Mouse (Mus musculus) heart, embryonic 11.5 days (tissue): ENCODE measurements around the gene Icam2. TPM values are rescaled to one million over a fixed set of nuclear protein-coding genes. Genes with fewer than 3 reads are reported as not detected.

Source experiments
- ATAC-seq: fragments of 200-750 bp; cut with Nextera tagmentation; replicated peaks from 2 replicates; pipeline ENCODE4 v1.8.0; 2017; ENCODE audit warnings: moderate library complexity; ENCODE audit not compliant: insufficient number of reproducible peaks, low FRiP score, low TSS enrichment
- H3K27ac ChIP-seq: fragments of 300-500 bp; sonication (generic); 2 replicates; pipeline ENCODE4 v1.5.1; 2014; ENCODE audit warnings: mild to moderate bottlenecking, low read depth, low read length
- H3K27me3 ChIP-seq: fragments of 300-500 bp; sonication (generic); 2 replicates; pipeline ENCODE4 v1.6.1; 2014; ENCODE audit warnings: mild to moderate bottlenecking, low read length, mixed read lengths; ENCODE audit not compliant: control insufficient read depth, insufficient read depth
- H3K36me3 ChIP-seq: fragments of 300-500 bp; sonication (generic); 2 replicates; pipeline ENCODE4 v1.6.1; 2014; ENCODE audit warnings: mild to moderate bottlenecking, low read length, moderate library complexity, mixed read lengths; ENCODE audit not compliant: control insufficient read depth, insufficient read depth
- H3K4me1 ChIP-seq: fragments of 300-500 bp; sonication (generic); 2 replicates; pipeline ENCODE4 v1.6.1; 2014; ENCODE audit warnings: low read length; ENCODE audit not compliant: control insufficient read depth, insufficient read depth
- H3K4me2 ChIP-seq: fragments of 300-500 bp; sonication (generic); 2 replicates; pipeline ENCODE4 v1.6.1; 2014; ENCODE audit warnings: mild to moderate bottlenecking, moderate library complexity
- H3K4me3 ChIP-seq: fragments of 300-500 bp; sonication (generic); 2 replicates; pipeline ENCODE4 v1.5.1; 2014; ENCODE audit warnings: low read depth, low read length
- H3K9ac ChIP-seq: fragments of 300-500 bp; sonication (generic); 2 replicates; pipeline ENCODE4 v1.6.1; 2014; ENCODE audit warnings: mild to moderate bottlenecking, low read depth, low read length, moderate library complexity
- H3K9me3 ChIP-seq: fragments of 300-500 bp; sonication (generic); replicated peaks from 2 replicates; pipeline ENCODE4 v1.6.1; 2016; ENCODE audit warnings: low read length; ENCODE audit not compliant: control insufficient read depth
- WGBS: fragments of 180-500 bp; shearing (Covaris S2); extraction: QIAGEN DNeasy Blood & Tissue Kit; methylation state at CpG from one replicate; pipeline ENCODE4 v1.1.7; 2014; ENCODE audit not compliant: insufficient replicate concordance; 5-methylcytosine and 5-hydroxymethylcytosine counted together
- polyA plus RNA-seq: library from polyadenylated mRNA; unstranded; fragments of >200 nt; fragmentation: Nextera tagmentation; extraction: Ambion mirVana; gene quantifications from 2 replicates; pipeline ENCODE4 v1.2.1, GENCODE M21; 2014

The Icam2 gene
- 73.2 and 76.2 TPM in 2 replicates for polyA plus RNA-seq

- WGBS, result 64% methylated on average over 6 of the region's 6 CpGs
- H3K4me1 ChIP-seq, result peaks cover 11% of the 10 kb centered on the region; the same call in 1 of the 2 replicates
- no peak within 1 kb of the TSS for H3K4me2 ChIP-seq
- H3K4me3 ChIP-seq, result no peak within 1 kb of the TSS
- no peaks in the 10 kb centered on the region for H3K36me3 ChIP-seq
- H3K27ac ChIP-seq, result no peak within 1 kb of the TSS
- H3K9me3 ChIP-seq, result no peaks in the 10 kb centered on the region
- no peak for ATAC-seq
- H3K9ac ChIP-seq, result no peak within 1 kb of the TSS
- no peaks in the 10 kb centered on the region for H3K27me3 ChIP-seq
Observed at GRCm38 (mm10) chr11:106387791-106388216, at the start of gene Icam2. Gene Icam2 (minus strand): TSS chr11:106388075.

- Histone ChIP-seq H3K27me3 (no peaks in the 10 kb centered on the region), H3K36me3 (no peaks in the 10 kb centered on the region), H3K9me3 (no peaks in the 10 kb centered on the region), H3K9ac (no peak overlapping the region), H3K4me1 (peaks cover 10% of the 10 kb centered on the region), H3K4me2 (no peak overlapping the region), H3K4me3 (no peak overlapping the region), H3K27ac (no peak overlapping the region)
- WGBS, result 87% methylated on average over 2 of the region's 2 CpGs
- no peak for ATAC-seq
Observed at GRCm38 (mm10) chr11:106437543-106437942, 49.7 kb upstream of the Icam2 start.

GRCm38 (mm10) chr11:106437039-106437438 lies 49.2 kb upstream of the Icam2 start:
- no peak overlapping the region for H3K4me3 ChIP-seq
- no peak overlapping the region for H3K4me2 ChIP-seq
- no peaks in the 10 kb centered on the region for H3K9me3 ChIP-seq
- H3K4me1 ChIP-seq, result peaks cover 10% of the 10 kb centered on the region
- no peaks in the 10 kb centered on the region for H3K27me3 ChIP-seq
- WGBS, result 86% methylated on average over 5 of the region's 5 CpGs
- H3K9ac ChIP-seq, result no peak overlapping the region
- H3K27ac ChIP-seq, result no peak overlapping the region
- H3K36me3 ChIP-seq, result no peaks in the 10 kb centered on the region
- no peak for ATAC-seq

- Histone ChIP-seq H3K27ac (no peak overlapping the region), H3K27me3 (no peaks in the 10 kb centered on the region), H3K9ac (no peak overlapping the region), H3K4me1 (no peaks in the 10 kb centered on the region), H3K4me3 (no peak overlapping the region), H3K36me3 (no peaks in the 10 kb centered on the region), H3K4me2 (no peak overlapping the region), H3K9me3 (no peaks in the 10 kb centered on the region)
- ATAC-seq, result no peak
- WGBS, result 86% methylated on average over 5 of the region's 5 CpGs
Observed at GRCm38 (mm10) chr11:106430392-106430791, 42.5 kb upstream of the Icam2 start.

GRCm38 (mm10) chr11:106429689-106430088 lies 41.8 kb upstream of the Icam2 start:
- ATAC-seq, result no peak
- H3K4me1 ChIP-seq, result no peaks in the 10 kb centered on the region
- H3K4me3 ChIP-seq, result no peak overlapping the region
- H3K9me3 ChIP-seq, result no peaks in the 10 kb centered on the region
- no peaks in the 10 kb centered on the region for H3K36me3 ChIP-seq
- H3K27me3 ChIP-seq, result no peaks in the 10 kb centered on the region
- no peak overlapping the region for H3K27ac ChIP-seq
- no peak overlapping the region for H3K9ac ChIP-seq
- WGBS, result 65% methylated on average over 4 of the region's 4 CpGs
- no peak overlapping the region for H3K4me2 ChIP-seq

GRCm38 (mm10) chr11:106428556-106428955 lies 40.7 kb upstream of the Icam2 start:
- H3K4me1 ChIP-seq, result no peaks in the 10 kb centered on the region
- H3K9me3 ChIP-seq, result no peaks in the 10 kb centered on the region
- no peaks in the 10 kb centered on the region for H3K36me3 ChIP-seq
- ATAC-seq, result no peak
- no peaks in the 10 kb centered on the region for H3K27me3 ChIP-seq
- H3K4me3 ChIP-seq, result no peak overlapping the region
- no peak overlapping the region for H3K27ac ChIP-seq
- no peak overlapping the region for H3K4me2 ChIP-seq
- H3K9ac ChIP-seq, result no peak overlapping the region
- 90% methylated on average over 2 of the region's 2 CpGs for WGBS

GRCm38 (mm10) chr11:106428106-106428505 lies 40.2 kb upstream of the Icam2 start:
- H3K4me1 ChIP-seq, result no peaks in the 10 kb centered on the region
- H3K9me3 ChIP-seq, result no peaks in the 10 kb centered on the region
- ATAC-seq, result no peak
- H3K9ac ChIP-seq, result no peak overlapping the region
- H3K27ac ChIP-seq, result no peak overlapping the region
- H3K27me3 ChIP-seq, result no peaks in the 10 kb centered on the region
- H3K4me2 ChIP-seq, result no peak overlapping the region
- WGBS, result 80% methylated on average over 4 of the region's 4 CpGs
- no peaks in the 10 kb centered on the region for H3K36me3 ChIP-seq
- no peak overlapping the region for H3K4me3 ChIP-seq

GRCm38 (mm10) chr11:106426447-106426846 lies 38.6 kb upstream of the Icam2 start:
- Histone ChIP-seq H3K27ac (no peak overlapping the region), H3K4me3 (no peak overlapping the region), H3K4me1 (no peaks in the 10 kb centered on the region), H3K36me3 (no peaks in the 10 kb centered on the region), H3K4me2 (no peak overlapping the region), H3K9ac (no peak overlapping the region), H3K27me3 (no peaks in the 10 kb centered on the region), H3K9me3 (no peaks in the 10 kb centered on the region)
- ATAC-seq, result no peak
- WGBS, result 66% methylated on average over 4 of the region's 4 CpGs

GRCm38 (mm10) chr11:106425201-106425600 lies 37.3 kb upstream of the Icam2 start:
- H3K4me1 ChIP-seq, result no peaks in the 10 kb centered on the region
- 88% methylated on average over 5 of the region's 5 CpGs for WGBS

More at GRCm38 (mm10) chr11:106425201-106425600, 37.3 kb upstream of the Icam2 start:
- Histone ChIP-seq H3K4me3 (no peak overlapping the region), H3K9me3 (no peaks in the 10 kb centered on the region), H3K27me3 (no peaks in the 10 kb centered on the region), H3K4me2 (no peak overlapping the region), H3K27ac (no peak overlapping the region), H3K9ac (no peak overlapping the region), H3K36me3 (no peaks in the 10 kb centered on the region)
- no peak for ATAC-seq
